Mouse (Mus musculus): ENCODE data around the gene Stard9. TPM values are rescaled to one million over a fixed set of nuclear protein-coding genes. Genes with fewer than 3 reads are reported as not detected.

Stard9 gene
- 2.8 and 3.2 TPM in 2 replicates for polyA plus RNA-seq (2016; fragmentation: Nextera tagmentation; extraction: Ambion mirVana)

GRCm38 (mm10) chr2:120628886-120629735, at the start of gene Stard9:
Stard9 (plus strand) TSS chr2:120629121.
- Histone ChIP-seq H3K9me3 (no peaks in the 10 kb centered on the region), H3K27me3 (ENCODE audit: insufficient read depth, poor library complexity, severe bottlenecking) (no peaks in the 10 kb centered on the region), H3K36me3 (peaks cover 11% of the 10 kb centered on the region; the same call in 1 of the 2 replicates), H3K4me1 (replicated peaks) (peaks cover 11% of the 10 kb centered on the region), H3K4me3 (peak within 1 kb of the TSS; percentile 61), H3K27ac (peak within 1 kb of the TSS; percentile 85)
- WGBS: 2% methylated on average over 36 of the region's 36 CpGs
- DNase-seq (ENCODE audit: low spot score): peak; percentile 98

GRCm38 (mm10) chr2:120589759-120590158, 39.2 kb upstream of the Stard9 start:
- no peak for DNase-seq (ENCODE audit: low spot score)
- H3K9me3 ChIP-seq: no peaks in the 10 kb centered on the region
- H3K4me3 ChIP-seq: no peak overlapping the region
- H3K36me3 ChIP-seq: peaks cover 86% of the 10 kb centered on the region
- no peak overlapping the region for H3K27ac ChIP-seq
- no peaks in the 10 kb centered on the region for H3K27me3 ChIP-seq (ENCODE audit: insufficient read depth, poor library complexity, severe bottlenecking)
- no peaks in the 10 kb centered on the region for H3K4me1 ChIP-seq (replicated peaks)
- 82% methylated on average over 5 of the region's 5 CpGs for WGBS

GRCm38 (mm10) chr2:120592227-120592626, 36.7 kb upstream of the Stard9 start:
- H3K4me3 ChIP-seq: no peak overlapping the region
- DNase-seq (ENCODE audit: low spot score): no peak
- 98% methylated on average over 1 of the region's 1 CpGs for WGBS
- H3K27me3 ChIP-seq (ENCODE audit: insufficient read depth, poor library complexity, severe bottlenecking): no peaks in the 10 kb centered on the region
- no peak overlapping the region for H3K27ac ChIP-seq
- H3K36me3 ChIP-seq: peaks cover 86% of the 10 kb centered on the region
- H3K4me1 ChIP-seq (replicated peaks): no peaks in the 10 kb centered on the region
- no peaks in the 10 kb centered on the region for H3K9me3 ChIP-seq

GRCm38 (mm10) chr2:120597734-120598133, 31.2 kb upstream of the Stard9 start:
- Histone ChIP-seq H3K4me1 (replicated peaks) (no peaks in the 10 kb centered on the region), H3K27me3 (ENCODE audit: insufficient read depth, poor library complexity, severe bottlenecking) (no peaks in the 10 kb centered on the region), H3K27ac (no peak overlapping the region), H3K36me3 (peaks cover 91% of the 10 kb centered on the region), H3K9me3 (no peaks in the 10 kb centered on the region), H3K4me3 (no peak overlapping the region)
- no peak for DNase-seq (ENCODE audit: low spot score)
- 93% methylated on average over 2 of the region's 2 CpGs for WGBS

- Histone ChIP-seq H3K4me1 (replicated peaks) (no peaks in the 10 kb centered on the region), H3K4me3 (no peak overlapping the region), H3K36me3 (peaks cover 85% of the 10 kb centered on the region), H3K27ac (no peak overlapping the region), H3K9me3 (no peaks in the 10 kb centered on the region), H3K27me3 (ENCODE audit: insufficient read depth, poor library complexity, severe bottlenecking) (no peaks in the 10 kb centered on the region)
- 95% methylated on average over 4 of the region's 4 CpGs for WGBS
- no peak for DNase-seq (ENCODE audit: low spot score)
These were observed 29.4 kb upstream of the Stard9 start for GRCm38 (mm10) chr2:120599506-120599905.

- Histone ChIP-seq H3K27me3 (ENCODE audit: insufficient read depth, poor library complexity, severe bottlenecking) (no peaks in the 10 kb centered on the region), H3K9me3 (no peaks in the 10 kb centered on the region), H3K4me1 (replicated peaks) (peaks cover 23% of the 10 kb centered on the region), H3K36me3 (peaks cover 42% of the 10 kb centered on the region), H3K4me3 (no peak overlapping the region), H3K27ac (no peak overlapping the region)
- WGBS: 88% methylated on average over 6 of the region's 6 CpGs
- no peak for DNase-seq (ENCODE audit: low spot score)
These were observed 22.8 kb upstream of the Stard9 start for GRCm38 (mm10) chr2:120606021-120606690.

- H3K27ac ChIP-seq: peak within 1 kb of the TSS; percentile 96
- no peaks in the 10 kb centered on the region for H3K9me3 ChIP-seq
- peaks cover 23% of the 10 kb centered on the region for H3K4me1 ChIP-seq (replicated peaks)
- H3K4me3 ChIP-seq: peak within 1 kb of the TSS; percentile 93
- H3K27me3 ChIP-seq (ENCODE audit: insufficient read depth, poor library complexity, severe bottlenecking): no peaks in the 10 kb centered on the region
- WGBS: under 1% methylated on average over 52 of the region's 52 CpGs
- peak; percentile 93 for DNase-seq (ENCODE audit: low spot score)
- peaks cover 43% of the 10 kb centered on the region for H3K36me3 ChIP-seq
These were observed 19.8 kb upstream of the Stard9 start, which contains the start of the genes Haus2 and Lrrc57 for GRCm38 (mm10) chr2:120608830-120609723. Haus2 (plus strand) TSS chr2:120609383. Lrrc57 (minus strand) TSS chr2:120609520.

- Histone ChIP-seq H3K27ac (no peak overlapping the region), H3K4me1 (replicated peaks) (no peaks in the 10 kb centered on the region), H3K9me3 (no peaks in the 10 kb centered on the region), H3K36me3 (peaks cover 83% of the 10 kb centered on the region), H3K27me3 (ENCODE audit: insufficient read depth, poor library complexity, severe bottlenecking) (no peaks in the 10 kb centered on the region), H3K4me3 (no peak overlapping the region)
- 91% methylated on average over 5 of the region's 5 CpGs for WGBS
- DNase-seq (ENCODE audit: low spot score): no peak
These were observed 12.4 kb upstream of the Stard9 start for GRCm38 (mm10) chr2:120616279-120617163.

- no peak overlapping the region for H3K27ac ChIP-seq
- WGBS: 100% methylated on average over 1 of the region's 1 CpGs
- no peaks in the 10 kb centered on the region for H3K4me1 ChIP-seq (replicated peaks)
- H3K27me3 ChIP-seq (ENCODE audit: insufficient read depth, poor library complexity, severe bottlenecking): no peaks in the 10 kb centered on the region
- no peaks in the 10 kb centered on the region for H3K9me3 ChIP-seq
- DNase-seq (ENCODE audit: low spot score): no peak
- H3K36me3 ChIP-seq: peaks cover 59% of the 10 kb centered on the region
- H3K4me3 ChIP-seq: no peak overlapping the region
These were observed 9.4 kb upstream of the Stard9 start for GRCm38 (mm10) chr2:120619538-120619937.

GRCm38 (mm10) chr2:120622920-120623319, 6.0 kb upstream of the Stard9 start:
- peaks cover 25% of the 10 kb centered on the region for H3K36me3 ChIP-seq
- H3K27me3 ChIP-seq (ENCODE audit: insufficient read depth, poor library complexity, severe bottlenecking): no peaks in the 10 kb centered on the region
- no peak overlapping the region for H3K4me3 ChIP-seq
- no peaks in the 10 kb centered on the region for H3K9me3 ChIP-seq
- H3K27ac ChIP-seq: no peak overlapping the region
- no peaks in the 10 kb centered on the region for H3K4me1 ChIP-seq (replicated peaks)
- DNase-seq (ENCODE audit: low spot score): no peak

- no peak for DNase-seq (ENCODE audit: low spot score)
- Histone ChIP-seq H3K4me1 (replicated peaks) (peaks cover 11% of the 10 kb centered on the region), H3K4me3 (peak overlapping the region; percentile 61), H3K9me3 (no peaks in the 10 kb centered on the region), H3K27me3 (ENCODE audit: insufficient read depth, poor library complexity, severe bottlenecking) (no peaks in the 10 kb centered on the region), H3K36me3 (peaks cover 8% of the 10 kb centered on the region; the same call in 1 of the 2 replicates), H3K27ac (peak overlapping the region; percentile 85)
- WGBS: 31% methylated on average over 10 of the region's 10 CpGs
These were observed 650 bp upstream of the Stard9 start for GRCm38 (mm10) chr2:120628076-120628865.

Measured in hindbrain, embryonic 10.5 days (tissue).